Mouse (Mus musculus) forebrain, embryonic 15.5 days (tissue): ENCODE measurements around the gene Rab11a. TPM values are rescaled to one million over a fixed set of nuclear protein-coding genes. Genes with fewer than 3 reads are reported as not detected.

Experiments used
- ATAC-seq: fragments of 200-750 bp; cut with Nextera tagmentation; replicated peaks from 2 replicates; pipeline ENCODE4 v1.8.0; 2017; ENCODE audit warnings: mild to moderate bottlenecking, moderate TSS enrichment, moderate library complexity
- H3K27ac ChIP-seq: fragments of 300-500 bp; sonication (generic); replicated peaks from 2 replicates; pipeline ENCODE4 v1.5.1; 2015; ENCODE audit warnings: mild to moderate bottlenecking, inconsistent platforms
- H3K27me3 ChIP-seq: fragments of 300-500 bp; sonication (generic); 2 replicates; pipeline ENCODE4 v1.6.1; 2015; ENCODE audit warnings: inconsistent platforms
- H3K36me3 ChIP-seq: fragments of 300-500 bp; sonication (generic); 2 replicates; pipeline ENCODE4 v1.6.1; 2015; ENCODE audit warnings: mild to moderate bottlenecking, inconsistent platforms
- H3K4me1 ChIP-seq: fragments of 300-500 bp; sonication (generic); 2 replicates; pipeline ENCODE4 v1.6.1; 2015; ENCODE audit warnings: inconsistent platforms
- H3K4me2 ChIP-seq: fragments of 300-500 bp; sonication (generic); replicated peaks from 2 replicates; pipeline ENCODE4 v1.6.1; 2015; ENCODE audit warnings: mild to moderate bottlenecking, inconsistent platforms
- H3K4me3 ChIP-seq: fragments of 300-500 bp; sonication (generic); 2 replicates; pipeline ENCODE4 v1.5.1; 2015; ENCODE audit warnings: mild to moderate bottlenecking, inconsistent platforms
- H3K9ac ChIP-seq: fragments of 300-500 bp; sonication (generic); replicated peaks from 2 replicates; pipeline ENCODE4 v1.6.1; 2015; ENCODE audit warnings: mild to moderate bottlenecking, inconsistent platforms
- H3K9me3 ChIP-seq: fragments of 300-500 bp; sonication (generic); 2 replicates; pipeline ENCODE4 v1.6.1; 2016; ENCODE audit warnings: inconsistent platforms
- WGBS: fragments of 180-500 bp; shearing (Covaris S2); methylation state at CpG from one replicate; pipeline ENCODE4 v1.1.7; 2015; ENCODE audit warnings: mixed read lengths; 5-methylcytosine and 5-hydroxymethylcytosine counted together
- polyA plus RNA-seq: library from polyadenylated mRNA; unstranded; fragments of >200 nt; fragmentation: Nextera tagmentation; extraction: Ambion mirVana; gene quantifications from 2 replicates; pipeline ENCODE4 v1.2.1, GENCODE M21; 2015

Rab11a gene
- polyA plus RNA-seq, 1 experiment from 2014 or later, result 383 TPM

GRCm38 (mm10) chr9:64701651-64702050 is 35.9 kb downstream of the Rab11a start:
- H3K36me3 ChIP-seq, result peaks cover 13% of the 10 kb centered on the region; the same call in 1 of the 2 replicates
- no peaks in the 10 kb centered on the region for H3K4me1 ChIP-seq
- no peaks in the 10 kb centered on the region for H3K27me3 ChIP-seq
- no peak overlapping the region for H3K9ac ChIP-seq
- no peak overlapping the region for H3K4me3 ChIP-seq
- H3K4me2 ChIP-seq, result no peak overlapping the region
- no peak overlapping the region for H3K27ac ChIP-seq
- WGBS, result 65% methylated on average over 1 of the region's 1 CpGs
- ATAC-seq, result no peak
- H3K9me3 ChIP-seq, result no peaks in the 10 kb centered on the region

DNA sequence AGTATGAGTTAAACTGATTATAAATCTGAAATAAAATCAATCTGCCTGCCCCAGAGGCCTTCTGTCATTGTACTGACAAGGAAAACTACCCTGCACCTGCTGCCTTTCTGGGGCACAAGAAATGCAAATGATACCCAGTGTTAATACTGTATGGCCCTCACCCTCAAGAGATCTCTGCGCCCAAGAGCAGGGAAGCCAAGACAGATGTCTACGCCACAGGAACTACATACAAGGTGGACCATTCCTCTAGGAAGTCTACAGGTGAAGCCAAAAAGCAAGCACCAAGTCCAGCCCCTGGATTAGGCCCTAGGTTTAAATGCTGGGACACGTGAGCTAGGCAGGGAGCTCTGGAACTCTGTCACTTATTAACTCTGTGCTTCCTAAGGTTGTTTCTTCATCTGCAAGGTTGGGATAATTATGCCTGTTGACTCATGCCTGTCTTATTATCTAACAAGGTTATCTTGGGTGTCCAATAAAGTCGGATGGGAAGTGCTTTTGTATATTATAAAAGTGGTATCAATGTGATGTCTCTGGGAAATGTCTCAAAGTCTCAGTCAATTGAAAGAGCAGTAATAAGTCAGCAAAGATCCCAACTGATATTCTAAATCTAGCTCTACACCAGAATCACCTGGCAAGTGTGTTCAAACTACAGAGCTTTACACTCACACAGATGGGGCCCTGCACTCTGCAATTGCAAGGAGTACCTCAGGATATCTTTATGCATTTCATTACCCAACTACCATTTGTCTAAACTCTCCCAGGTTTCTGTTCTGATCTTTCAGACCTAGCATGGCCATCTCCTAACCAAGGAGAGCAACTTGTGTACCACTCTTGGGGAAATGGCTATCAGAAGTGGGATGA is 36.9 kb downstream of the Rab11a start:
- WGBS, result 92% methylated on average over 4 of the region's 4 CpGs

DNA sequence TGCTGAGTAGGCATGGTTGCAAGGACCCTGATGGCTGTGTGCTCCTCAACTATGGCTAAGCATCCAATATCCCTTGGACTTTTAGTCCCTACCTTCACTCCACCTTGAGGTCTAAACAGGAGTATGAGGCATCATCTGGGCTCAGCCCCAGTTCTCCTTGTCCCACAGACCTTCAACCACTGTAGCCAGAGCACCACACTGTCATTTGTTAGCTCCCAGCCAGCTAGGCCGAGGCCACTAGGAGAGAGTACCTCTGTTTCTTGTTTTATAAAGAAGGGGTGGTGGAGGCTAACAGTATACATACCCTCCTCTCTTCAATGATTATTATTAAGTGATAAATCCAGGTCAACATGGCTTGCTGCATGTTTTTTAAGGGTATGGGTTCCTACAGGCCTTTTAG is 39.0 kb downstream of the Rab11a start:
- WGBS, result 100% methylated on average over 1 of the region's 1 CpGs
- Histone ChIP-seq H3K9ac (no peak overlapping the region), H3K9me3 (no peaks in the 10 kb centered on the region), H3K27ac (no peak overlapping the region), H3K36me3 (peaks cover 8% of the 10 kb centered on the region), H3K4me3 (no peak overlapping the region), H3K4me1 (no peaks in the 10 kb centered on the region), H3K4me2 (no peak overlapping the region), H3K27me3 (no peaks in the 10 kb centered on the region)
- no peak for ATAC-seq

More for the DNA sequence above, 36.9 kb downstream of the Rab11a start:
- Histone ChIP-seq H3K4me3 (no peak overlapping the region), H3K9me3 (no peaks in the 10 kb centered on the region), H3K27me3 (no peaks in the 10 kb centered on the region), H3K36me3 (peaks cover 8% of the 10 kb centered on the region; the same call in 1 of the 2 replicates), H3K4me2 (no peak overlapping the region), H3K4me1 (no peaks in the 10 kb centered on the region), H3K9ac (no peak overlapping the region), H3K27ac (no peak overlapping the region)
- no peak for ATAC-seq

GRCm38 (mm10) chr9:64697677-64698076 is 39.9 kb downstream of the Rab11a start:
- Histone ChIP-seq H3K9me3 (no peaks in the 10 kb centered on the region), H3K36me3 (peaks cover 9% of the 10 kb centered on the region), H3K27me3 (no peaks in the 10 kb centered on the region), H3K4me1 (no peaks in the 10 kb centered on the region), H3K27ac (no peak overlapping the region), H3K4me3 (no peak overlapping the region), H3K4me2 (no peak overlapping the region), H3K9ac (no peak overlapping the region)
- ATAC-seq, result no peak
- 89% methylated on average over 5 of the region's 5 CpGs for WGBS

DNA sequence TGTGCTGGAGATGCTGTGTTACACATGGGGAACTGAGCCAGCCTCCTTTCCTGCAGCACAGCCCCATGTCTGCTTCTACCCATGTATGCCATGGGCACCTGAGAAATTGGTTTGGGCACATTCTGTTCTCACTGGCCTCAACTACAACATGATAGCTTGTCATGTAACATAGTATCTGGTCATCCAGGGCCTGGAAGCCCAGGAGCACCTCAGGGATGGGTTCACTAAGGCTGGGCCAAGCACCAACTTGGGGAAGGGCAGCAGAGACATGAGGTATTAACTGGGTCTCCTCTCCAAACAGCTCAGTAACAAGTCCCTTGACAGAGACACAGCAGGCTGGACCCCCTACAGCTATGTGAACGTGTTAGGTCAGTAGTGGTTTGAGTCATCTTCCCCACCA is 40.6 kb downstream of the Rab11a start:
- no peak overlapping the region for H3K9ac ChIP-seq
- H3K4me1 ChIP-seq, result no peaks in the 10 kb centered on the region
- no peaks in the 10 kb centered on the region for H3K9me3 ChIP-seq
- no peak for ATAC-seq
- H3K4me3 ChIP-seq, result no peak overlapping the region
- no peaks in the 10 kb centered on the region for H3K27me3 ChIP-seq
- no peak overlapping the region for H3K27ac ChIP-seq
- H3K36me3 ChIP-seq, result peaks cover 9% of the 10 kb centered on the region
- 76% methylated on average over 1 of the region's 1 CpGs for WGBS
- no peak overlapping the region for H3K4me2 ChIP-seq

- 94% methylated on average over 4 of the region's 4 CpGs for WGBS
- no peaks in the 10 kb centered on the region for H3K27me3 ChIP-seq
- ATAC-seq, result no peak
Measured at GRCm38 (mm10) chr9:64696404-64696803, 41.2 kb downstream of the Rab11a start.

GRCm38 (mm10) chr9:64695266-64695665 is 42.3 kb downstream of the Rab11a start:
- Histone ChIP-seq H3K36me3 (peaks cover 6% of the 10 kb centered on the region; the same call in 1 of the 2 replicates), H3K4me1 (peaks cover 6% of the 10 kb centered on the region; the same call in 1 of the 2 replicates), H3K9me3 (no peaks in the 10 kb centered on the region), H3K9ac (no peak overlapping the region), H3K4me3 (no peak overlapping the region), H3K4me2 (no peak overlapping the region), H3K27ac (no peak overlapping the region), H3K27me3 (no peaks in the 10 kb centered on the region)
- ATAC-seq, result no peak
- WGBS, result 100% methylated on average over 1 of the region's 1 CpGs

More at GRCm38 (mm10) chr9:64696404-64696803, 41.2 kb downstream of the Rab11a start:
- Histone ChIP-seq H3K4me2 (no peak overlapping the region), H3K36me3 (peaks cover 9% of the 10 kb centered on the region), H3K27ac (no peak overlapping the region), H3K4me3 (no peak overlapping the region), H3K9ac (no peak overlapping the region), H3K9me3 (no peaks in the 10 kb centered on the region), H3K4me1 (no peaks in the 10 kb centered on the region; the same call in 1 of the 2 replicates)

GRCm38 (mm10) chr9:64693094-64693493 is 44.5 kb downstream of the Rab11a start:
- no peaks in the 10 kb centered on the region for H3K27me3 ChIP-seq
- H3K36me3 ChIP-seq, result peaks cover 6% of the 10 kb centered on the region; the same call in 1 of the 2 replicates
- no peaks in the 10 kb centered on the region for H3K9me3 ChIP-seq
- 78% methylated on average over 2 of the region's 2 CpGs for WGBS
- H3K4me1 ChIP-seq, result peaks cover 6% of the 10 kb centered on the region; the same call in 1 of the 2 replicates
- no peak overlapping the region for H3K9ac ChIP-seq
- no peak for ATAC-seq
- H3K4me2 ChIP-seq, result no peak overlapping the region
- no peak overlapping the region for H3K4me3 ChIP-seq
- H3K27ac ChIP-seq, result no peak overlapping the region

DNA sequence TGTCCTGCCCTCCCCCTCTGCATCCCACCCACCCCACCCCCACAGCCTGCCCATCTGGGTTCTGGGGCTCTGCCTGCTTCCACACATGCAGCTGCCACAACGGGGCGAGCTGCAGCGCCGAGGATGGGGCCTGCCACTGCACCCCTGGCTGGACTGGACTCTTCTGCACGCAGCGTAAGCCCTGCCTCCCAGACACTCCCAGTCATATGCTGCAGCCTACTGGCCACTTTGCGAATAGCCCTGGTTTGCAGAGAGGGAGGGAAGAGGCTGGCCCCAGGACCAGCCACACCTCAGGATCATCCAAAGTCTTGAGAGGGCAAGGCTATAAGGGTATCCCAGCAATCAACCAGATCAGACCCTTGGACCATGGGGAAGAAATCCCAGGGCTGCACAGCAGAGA is 46.4 kb downstream of the Rab11a start:
- Histone ChIP-seq H3K9me3 (no peaks in the 10 kb centered on the region), H3K9ac (no peak overlapping the region), H3K36me3 (peaks cover 6% of the 10 kb centered on the region; the same call in 1 of the 2 replicates), H3K4me2 (no peak overlapping the region), H3K4me1 (peaks cover 10% of the 10 kb centered on the region), H3K27ac (no peak overlapping the region), H3K27me3 (no peaks in the 10 kb centered on the region), H3K4me3 (no peak overlapping the region)
- peak; percentile 76 for ATAC-seq
- 3% methylated on average over 7 of the region's 7 CpGs for WGBS

DNA sequence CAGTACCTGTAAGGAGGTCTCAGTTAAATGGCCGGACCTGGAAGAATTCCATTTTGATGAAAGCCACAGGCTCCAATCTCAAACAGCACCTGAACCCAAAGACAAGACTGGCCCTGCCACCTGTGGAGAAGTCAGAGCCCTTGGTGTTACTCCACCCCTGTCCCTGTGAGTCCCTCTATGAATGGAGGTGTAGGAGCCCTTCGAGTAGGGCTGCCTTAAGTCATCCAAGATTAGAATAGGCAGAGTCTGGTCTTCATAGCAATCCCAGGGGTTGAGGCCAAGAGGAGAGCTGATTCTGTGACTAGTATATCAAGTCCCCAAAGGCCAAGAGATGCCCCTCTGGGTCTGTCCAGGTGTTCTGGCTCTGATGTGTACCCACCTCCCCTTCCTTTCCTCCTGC is 46.8 kb downstream of the Rab11a start:
- no peak overlapping the region for H3K9ac ChIP-seq
- H3K4me1 ChIP-seq, result peaks cover 10% of the 10 kb centered on the region
- H3K36me3 ChIP-seq, result peaks cover 6% of the 10 kb centered on the region; the same call in 1 of the 2 replicates
- H3K4me3 ChIP-seq, result no peak overlapping the region
- no peaks in the 10 kb centered on the region for H3K27me3 ChIP-seq
- no peak overlapping the region for H3K4me2 ChIP-seq
- no peak overlapping the region for H3K27ac ChIP-seq
- ATAC-seq, result peak; percentile 51
- 81% methylated on average over 2 of the region's 2 CpGs for WGBS
- H3K9me3 ChIP-seq, result no peaks in the 10 kb centered on the region

- H3K9me3 ChIP-seq, result no peaks in the 10 kb centered on the region
- no peak overlapping the region for H3K4me3 ChIP-seq
- 58% methylated on average over 1 of the region's 1 CpGs for WGBS
- no peak overlapping the region for H3K27ac ChIP-seq
- no peaks in the 10 kb centered on the region for H3K27me3 ChIP-seq
- peaks cover 10% of the 10 kb centered on the region for H3K4me1 ChIP-seq
- H3K36me3 ChIP-seq, result no peaks in the 10 kb centered on the region
- no peak overlapping the region for H3K4me2 ChIP-seq
- no peak overlapping the region for H3K9ac ChIP-seq
- no peak for ATAC-seq
Measured at GRCm38 (mm10) chr9:64688015-64688394, 49.6 kb downstream of the Rab11a start.

DNA sequence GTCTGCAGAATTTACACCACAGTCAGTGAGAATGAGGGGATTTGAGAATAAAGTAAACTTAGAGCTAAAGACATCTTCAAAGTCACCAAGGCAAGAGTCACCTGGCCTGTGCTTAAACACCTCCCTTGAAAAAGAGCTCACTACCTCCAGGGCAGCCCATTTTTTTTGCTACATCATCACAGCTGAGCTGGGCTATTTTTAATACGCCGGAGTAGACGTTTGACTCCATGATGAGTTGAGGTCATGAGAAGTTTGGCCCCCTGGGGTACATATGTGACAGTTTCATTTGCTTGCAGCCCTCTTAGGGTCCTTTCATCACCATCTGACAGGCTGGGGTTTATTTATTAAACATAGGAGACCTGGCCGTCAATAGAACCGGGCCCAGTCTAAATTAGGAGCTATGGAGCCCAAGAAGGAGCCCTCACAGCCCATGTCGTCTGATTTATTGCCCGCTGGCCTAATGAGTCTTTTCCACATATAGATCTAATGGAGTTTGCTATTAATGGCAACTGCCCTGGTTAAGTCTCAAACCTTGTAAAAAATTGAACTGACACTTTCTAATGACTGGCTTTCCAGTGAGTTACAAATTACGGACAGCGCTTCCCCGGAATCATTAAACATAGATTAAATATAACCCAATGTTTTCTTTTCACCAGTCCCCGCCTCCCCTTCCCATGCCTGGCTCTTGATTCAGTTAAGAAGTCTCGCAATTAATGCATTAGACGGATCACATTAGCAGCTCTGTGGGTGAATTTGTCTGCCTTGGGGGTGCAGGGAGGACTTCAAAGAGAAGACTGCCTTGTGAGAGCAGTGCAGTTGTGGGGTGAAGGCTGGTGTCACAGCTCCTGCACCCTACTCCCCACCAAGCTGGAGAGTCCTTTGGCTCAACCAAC is 50.2 kb downstream of the Rab11a start:
- Histone ChIP-seq H3K27ac (no peak overlapping the region), H3K9me3 (no peaks in the 10 kb centered on the region), H3K27me3 (no peaks in the 10 kb centered on the region), H3K4me2 (no peak overlapping the region), H3K36me3 (no peaks in the 10 kb centered on the region), H3K4me3 (no peak overlapping the region), H3K4me1 (peaks cover 10% of the 10 kb centered on the region), H3K9ac (no peak overlapping the region)
- ATAC-seq, result no peak
- 52% methylated on average over 13 of the region's 13 CpGs for WGBS
